Mouse (Mus musculus): ENCODE data around the gene Msgn1. TPM values are rescaled to one million over a fixed set of nuclear protein-coding genes. Genes with fewer than 3 reads are reported as not detected.

Gene Msgn1
- total and polyA plus RNA-seq, 3 experiments: not detected

DNA sequence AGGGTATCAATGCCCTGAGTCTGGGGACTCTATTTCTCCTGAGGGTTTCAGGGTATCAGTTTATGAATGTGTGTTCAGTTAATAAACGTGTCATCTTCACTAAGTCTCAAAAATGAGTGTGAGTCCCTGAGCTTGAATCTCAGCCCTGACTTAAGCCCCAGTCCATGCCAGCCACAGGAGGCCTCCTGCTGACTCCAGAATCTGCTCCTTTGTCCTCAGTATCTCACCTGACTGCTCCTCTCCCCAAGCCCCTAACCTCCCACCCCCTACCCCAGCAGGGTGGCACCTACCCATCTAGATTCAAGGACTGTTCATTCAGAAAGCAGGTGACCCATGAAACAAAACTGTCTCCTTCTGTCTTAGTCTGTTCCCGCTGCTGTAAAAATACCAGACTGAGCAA is 10.2 kb downstream of the Msgn1 start:
- H3K9ac ChIP-seq (ENCODE audit: insufficient read depth, low read depth): no peak overlapping the region
- H3K79me2 ChIP-seq (replicated peaks; ENCODE audit: control insufficient read depth, extremely low read depth, insufficient read depth, poor library complexity, severe bottlenecking): no peaks in the 10 kb centered on the region
- TF ChIP-seq IRF4 (IDR thresholded peaks at IDR 0.05; ENCODE audit: low read depth, low read length): no peak
- TF ChIP-seq RAD21 (IDR thresholded peaks at IDR 0.05; ENCODE audit: low read depth, low read length): no peak
- TF ChIP-seq ELF1 (IDR thresholded peaks at IDR 0.05; ENCODE audit: low read depth, low read length): no peak
- TF ChIP-seq USF1 (IDR thresholded peaks at IDR 0.05; ENCODE audit: low read depth, low read length): no peak
- no peak for TF ChIP-seq TCF12 (IDR thresholded peaks at IDR 0.05; ENCODE audit: low read depth, low read length)
- TF ChIP-seq GABPA (IDR thresholded peaks at IDR 0.05; ENCODE audit: insufficient replicate concordance, low read depth, low read length): no peak
- no peak for TF ChIP-seq E2F4 (IDR thresholded peaks at IDR 0.05; ENCODE audit: insufficient replicate concordance, low read depth, low read length)
- no peak for TF ChIP-seq USF2 (conservative IDR thresholded peaks at IDR 0.05; ENCODE audit: low read depth, low read length)
- no peak for TF ChIP-seq RCOR1 (conservative IDR thresholded peaks at IDR 0.05; ENCODE audit: low read depth, low read length)
- TF ChIP-seq CHD1 (IDR thresholded peaks at IDR 0.05; ENCODE audit: low read depth, low read length): no peak
- TF ChIP-seq MYC (IDR thresholded peaks at IDR 0.05; ENCODE audit: low read depth, low read length): no peak
- TF ChIP-seq TBP (conservative IDR thresholded peaks at IDR 0.05; ENCODE audit: low read depth, low read length): no peak
- no peak for TF ChIP-seq MAZ (IDR thresholded peaks at IDR 0.05; ENCODE audit: low read depth, low read length)
- no peak for TF ChIP-seq KAT2A (IDR thresholded peaks at IDR 0.05; ENCODE audit: insufficient replicate concordance, low read length)
- no peak for TF ChIP-seq POLR2A (IDR thresholded peaks at IDR 0.05; ENCODE audit: low read depth, low read length)
- TF ChIP-seq ZC3H11A (IDR thresholded peaks at IDR 0.05; ENCODE audit: low read depth, low read length): no peak
- TF ChIP-seq EP300 (IDR thresholded peaks at IDR 0.05; ENCODE audit: low read length): no peak
- TF ChIP-seq ZMIZ1 (IDR thresholded peaks at IDR 0.05; ENCODE audit: low read depth, low read length): no peak
- no peak for TF ChIP-seq SMC3 (IDR thresholded peaks at IDR 0.05; ENCODE audit: low read depth, low read length)
- no peak for TF ChIP-seq NELFE (IDR thresholded peaks at IDR 0.05; ENCODE audit: low read depth, low read length)
- no peak overlapping the region for H3K4me3 ChIP-seq (replicated peaks in 1 of 3; ENCODE audit: low read depth in 2 of 3, low read length in 2 of 3, poor library complexity in 1 of 3)
- no peaks in the 10 kb centered on the region for H3K27me3 ChIP-seq (replicated peaks)
- H3K4me2 ChIP-seq (ENCODE audit: insufficient read depth, low read depth, poor library complexity, severe bottlenecking): no peak overlapping the region
- no peaks in the 10 kb centered on the region for H3K36me3 ChIP-seq (replicated peaks in 1 of 2; ENCODE audit: control insufficient read depth in 1 of 2, insufficient read depth in 1 of 2, low read length in 1 of 2)
- in situ Hi-C loops (cut with MboI; ENCODE audit: low pct_ligation_motif_present, low pct_unique_long_range_greater_than_20kb, low sequenced_read_pairs): loop anchor here (25.0 kb wide), 1 partner anchor 939 kb away; no protein-coding TSS in a partner anchor
- dilution Hi-C loops (cut with MboI; ENCODE audit: extremely low pct_ligation_motif_present, extremely low pct_unique_long_range_greater_than_20kb, low sequenced_read_pairs): no loop called here
- no peak overlapping the region for H3K27ac ChIP-seq (ENCODE audit: insufficient read depth, low read depth)
- no peaks in the 10 kb centered on the region for H3K9me3 ChIP-seq (replicated peaks; ENCODE audit: low read length)
- DNase-seq (ENCODE audit: extremely low read depth): no peak
- H3K4me1 ChIP-seq (ENCODE audit: control insufficient read depth in 1 of 2, insufficient read depth in 2 of 2): peaks cover 0 to 17% of the 10 kb centered on the region in 2 experiments; a peak in 2 of 4 replicates

DNA sequence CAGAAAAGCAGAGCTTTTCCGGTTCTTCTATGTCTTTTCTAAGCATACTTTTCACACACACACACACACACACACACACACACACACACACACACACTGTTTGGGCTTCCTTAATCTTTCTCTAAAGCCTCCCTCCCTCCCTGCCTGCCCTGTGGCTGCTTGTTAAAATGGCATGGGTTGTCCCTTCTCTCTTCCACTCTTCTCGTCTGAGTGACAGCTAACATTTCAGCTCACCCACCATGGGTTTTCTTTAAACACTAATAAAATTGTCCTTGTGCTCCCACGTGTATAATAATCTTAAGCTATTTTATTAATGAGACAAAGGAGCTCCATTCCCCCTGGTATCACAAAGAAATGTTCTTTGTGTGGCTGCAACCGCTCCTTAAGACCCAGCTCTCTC is 10.7 kb downstream of the Msgn1 start:
- dilution Hi-C loops (cut with MboI; ENCODE audit: extremely low pct_ligation_motif_present, extremely low pct_unique_long_range_greater_than_20kb, low sequenced_read_pairs): no loop called here
- no peak overlapping the region for H3K4me2 ChIP-seq (ENCODE audit: insufficient read depth, low read depth, poor library complexity, severe bottlenecking)
- TF ChIP-seq BHLHE40 (IDR thresholded peaks at IDR 0.05; ENCODE audit: low read depth, low read length) (no peak), POLR2A (IDR thresholded peaks at IDR 0.05; ENCODE audit: low read depth, low read length) (no peak), JUN (IDR thresholded peaks at IDR 0.05; ENCODE audit: insufficient read depth, low read depth, low read length) (no peak), USF2 (conservative IDR thresholded peaks at IDR 0.05; ENCODE audit: low read depth, low read length) (no peak), MAFK (IDR thresholded peaks at IDR 0.05; ENCODE audit: insufficient replicate concordance, low read length) (no peak), POLR2AphosphoS2 (IDR thresholded peaks at IDR 0.05; ENCODE audit: low read depth, low read length) (no peak), CHD1 (IDR thresholded peaks at IDR 0.05; ENCODE audit: low read depth, low read length) (no peak), UBTF (IDR thresholded peaks at IDR 0.05; ENCODE audit: low read depth, low read length) (no peak), IRF4 (IDR thresholded peaks at IDR 0.05; ENCODE audit: low read depth, low read length) (no peak), RCOR1 (conservative IDR thresholded peaks at IDR 0.05; ENCODE audit: low read depth, low read length) (no peak), HCFC1 (IDR thresholded peaks at IDR 0.05; ENCODE audit: low read depth, low read length) (no peak), ETS1 (conservative IDR thresholded peaks at IDR 0.05; ENCODE audit: low read depth, low read length) (no peak), GABPA (IDR thresholded peaks at IDR 0.05; ENCODE audit: insufficient replicate concordance, low read depth, low read length) (no peak), RAD21 (IDR thresholded peaks at IDR 0.05; ENCODE audit: low read depth, low read length) (no peak)
- no peak overlapping the region for H3K4me3 ChIP-seq (replicated peaks in 1 of 3; ENCODE audit: low read depth in 2 of 3, low read length in 2 of 3, poor library complexity in 1 of 3)
- in situ Hi-C loops (cut with MboI; ENCODE audit: low pct_ligation_motif_present, low pct_unique_long_range_greater_than_20kb, low sequenced_read_pairs): loop anchor here (25.0 kb wide), 1 partner anchor 939 kb away; no protein-coding TSS in a partner anchor
- DNase-seq (ENCODE audit: extremely low read depth): no peak
- no peak overlapping the region for H3K9ac ChIP-seq (ENCODE audit: insufficient read depth, low read depth)
- H3K79me2 ChIP-seq (replicated peaks; ENCODE audit: control insufficient read depth, extremely low read depth, insufficient read depth, poor library complexity, severe bottlenecking): no peaks in the 10 kb centered on the region
- no peaks in the 10 kb centered on the region for H3K27me3 ChIP-seq (replicated peaks)
- H3K9me3 ChIP-seq (replicated peaks; ENCODE audit: low read length): no peaks in the 10 kb centered on the region
- H3K4me1 ChIP-seq (ENCODE audit: control insufficient read depth in 1 of 2, insufficient read depth in 2 of 2): peaks cover 0 to 17% of the 10 kb centered on the region in 2 experiments; a peak in 2 of 4 replicates
- no peaks in the 10 kb centered on the region for H3K36me3 ChIP-seq (replicated peaks in 1 of 2; ENCODE audit: control insufficient read depth in 1 of 2, insufficient read depth in 1 of 2, low read length in 1 of 2)
- no peak overlapping the region for H3K27ac ChIP-seq (ENCODE audit: insufficient read depth, low read depth)
